Mouse (Mus musculus): ENCODE results near the gene Supt20.
"Not testable (repeated sequence)": the region's sequence is repeated elsewhere in the genome, so short reads cannot be mapped to it uniquely, and the experiment has no call there.

Gene Supt20

DNA sequence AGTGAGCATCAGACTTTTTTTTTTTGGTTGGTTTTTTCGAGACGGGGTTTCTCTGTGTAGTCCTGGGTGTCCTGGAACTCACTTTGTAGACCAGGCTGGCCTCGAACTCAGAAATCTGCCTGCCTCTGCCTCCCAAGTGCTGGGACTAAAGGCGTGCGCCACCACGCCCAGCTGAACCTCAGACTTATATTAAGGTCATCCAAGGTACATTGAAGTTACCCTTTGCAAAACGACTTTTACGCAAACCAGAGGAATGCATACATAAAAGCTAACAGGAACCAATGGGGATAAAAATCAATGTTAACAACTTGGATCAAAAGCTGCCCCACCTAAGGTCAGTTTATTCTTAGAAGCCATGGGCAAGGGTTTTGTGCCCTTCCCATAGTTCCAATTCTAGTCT lies 11.5 kb downstream of the Supt20 start:
- DNase-seq = not testable (repeated sequence)

DNA sequence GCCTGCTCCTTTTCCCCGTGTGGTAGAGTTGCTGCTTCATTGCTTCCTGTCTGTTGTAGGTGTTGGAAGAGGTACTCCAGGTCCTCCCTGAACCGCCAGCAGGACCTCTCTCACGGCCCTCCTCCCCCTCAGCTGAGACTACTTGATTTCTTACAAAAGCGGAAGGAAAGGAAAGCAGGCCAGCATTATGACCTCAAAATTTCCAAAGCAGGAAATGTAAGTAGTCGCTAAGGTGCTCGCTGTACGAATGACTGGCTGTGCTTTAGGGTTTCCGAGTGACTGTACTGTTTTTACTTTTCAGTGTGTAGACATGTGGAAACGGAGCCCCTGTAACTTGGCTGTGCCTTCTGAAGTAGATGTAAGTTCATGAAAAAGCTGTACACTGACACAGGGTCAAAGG lies 16.4 kb downstream of the Supt20 start:
- no peak for DNase-seq

DNA sequence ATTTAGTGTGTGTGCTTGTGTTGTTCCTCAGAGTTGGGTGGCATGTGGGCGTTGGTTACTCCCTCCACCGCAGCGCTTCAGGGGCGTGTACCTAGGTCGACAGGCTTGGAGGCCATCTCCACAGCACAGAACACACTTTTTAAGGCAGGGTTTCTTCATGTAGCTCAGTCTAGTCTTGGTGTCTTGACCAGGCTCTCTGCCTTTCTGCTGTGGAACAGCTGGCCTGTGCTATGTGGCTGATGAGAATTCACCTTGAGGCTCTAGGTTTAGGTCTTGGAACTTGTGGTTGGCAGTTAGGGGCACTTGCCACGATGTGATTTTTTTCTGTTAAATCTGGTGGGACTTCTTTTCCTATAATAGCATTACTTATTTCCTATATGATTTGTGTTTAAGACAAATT lies 21.6 kb downstream of the Supt20 start, which contains the start of gene Gm21958:
TSS of gene Gm21958 (minus strand) at position 101 of the 400 bp plus-strand sequence.
- DNase-seq = no peak

DNA sequence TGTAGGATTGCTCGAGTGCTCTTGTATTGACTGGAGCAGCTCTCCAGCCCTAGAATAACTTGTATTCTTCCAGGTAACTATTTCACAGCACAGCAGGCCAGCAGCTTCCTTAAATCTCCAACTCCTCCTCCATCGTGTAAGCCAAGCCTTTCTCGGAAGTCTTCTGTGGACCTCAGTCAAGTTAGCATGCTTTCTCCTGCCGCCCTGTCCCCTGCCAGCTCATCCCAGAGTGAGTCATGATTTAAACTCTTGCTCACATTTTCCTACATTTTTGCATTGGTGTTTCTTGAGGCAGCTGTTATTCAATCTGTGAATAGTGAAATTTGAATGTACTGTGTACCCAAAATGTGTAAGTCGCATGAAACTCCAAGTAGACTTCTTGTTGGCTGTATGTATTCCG lies 22.9 kb downstream of the Supt20 start:
- DNase-seq = no peak

DNA sequence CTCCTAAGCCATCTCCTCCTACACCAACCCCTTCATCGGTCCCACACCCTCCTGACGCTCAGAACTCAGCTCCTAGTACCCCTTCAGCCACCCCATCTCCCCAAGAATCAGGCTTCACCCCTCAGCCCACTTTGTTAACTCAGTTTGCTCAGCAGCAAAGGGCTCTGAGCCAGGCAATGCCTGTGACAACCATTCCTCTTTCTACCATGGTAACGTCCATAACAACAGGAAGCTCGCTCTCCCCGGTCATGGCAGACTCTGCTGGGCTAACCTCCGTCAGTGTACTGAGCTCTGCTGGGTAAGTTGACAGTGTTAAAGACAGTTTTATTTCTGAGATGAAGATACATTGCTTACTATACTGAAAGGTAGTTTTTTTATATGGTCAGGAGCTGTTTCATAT lies 24.7 kb downstream of the Supt20 start:
- no peak for DNase-seq

DNA sequence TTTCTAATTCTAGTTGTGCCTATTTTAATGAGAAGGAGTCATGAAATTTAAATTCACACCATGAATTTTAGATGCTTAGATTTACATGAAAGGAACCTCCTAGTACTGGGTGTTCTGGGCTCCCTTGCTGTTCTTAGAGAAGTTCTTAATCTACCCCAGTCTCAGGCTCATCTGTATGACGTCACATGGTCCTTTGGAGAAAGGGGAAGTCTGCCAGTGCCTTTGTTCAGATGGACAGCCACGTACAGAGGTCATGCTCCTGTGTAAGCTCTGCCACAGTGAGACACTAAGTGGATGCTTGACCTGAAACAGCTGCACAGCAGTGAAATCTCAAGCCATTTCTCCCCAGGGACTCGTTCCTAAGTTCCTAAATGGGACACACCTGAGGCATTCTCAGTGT lies 26.3 kb downstream of the Supt20 start:
- DNase-seq = no peak

DNA sequence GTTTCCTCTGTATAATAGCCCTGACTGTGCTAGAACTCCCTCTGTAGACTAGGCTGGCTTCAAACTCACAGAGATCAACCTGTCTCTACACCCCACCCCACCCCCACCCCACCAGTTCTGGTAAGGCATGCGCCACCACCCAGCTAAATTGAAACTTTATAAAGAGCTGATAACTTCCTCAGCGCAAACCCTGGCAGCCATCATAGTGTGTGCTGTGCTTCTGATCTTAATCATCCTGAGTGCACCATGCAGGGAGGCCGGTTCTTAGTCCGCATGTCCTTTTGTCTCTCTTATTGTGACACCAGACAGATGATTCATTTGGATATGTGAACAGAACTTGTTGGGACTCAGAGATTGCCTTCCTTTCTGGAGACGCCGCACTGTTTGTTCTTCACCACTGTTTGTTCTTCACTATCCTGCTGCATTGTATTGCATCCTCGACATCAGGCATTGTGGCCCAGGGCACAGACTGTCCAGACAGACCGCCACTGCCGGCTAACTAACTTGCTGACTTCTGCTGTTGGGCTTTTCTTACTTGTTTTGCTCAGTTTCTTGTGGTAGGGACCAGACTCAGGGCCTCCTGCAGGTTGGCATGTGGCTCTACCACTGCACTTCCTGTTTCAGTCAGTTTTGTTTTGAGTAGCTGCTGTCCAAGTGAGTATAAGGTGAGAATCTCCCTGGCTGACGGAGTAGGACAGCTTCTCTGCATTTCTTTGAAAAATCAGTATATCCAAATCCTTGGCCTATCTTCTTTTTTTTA lies 31.3 kb downstream of the Supt20 start:
- no peak for DNase-seq

DNA sequence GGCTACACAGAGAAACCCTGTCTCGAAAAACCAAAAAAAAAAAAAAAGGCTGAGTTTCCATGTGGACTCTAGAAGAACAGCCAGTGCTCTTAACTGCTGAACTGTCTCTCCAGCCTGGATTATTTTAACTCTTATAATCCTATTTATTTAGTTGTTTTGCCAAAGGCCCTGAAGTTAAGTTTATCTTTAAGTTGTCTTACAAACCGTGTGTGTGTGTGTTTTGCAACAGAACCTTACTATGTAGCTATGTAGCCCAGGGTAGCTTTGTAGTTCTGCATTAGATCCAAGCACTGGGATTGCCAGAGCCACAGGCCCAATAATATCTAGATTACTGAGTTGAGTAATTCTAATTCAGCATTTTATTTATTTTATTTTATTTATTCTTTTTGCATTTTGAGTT lies 32.7 kb downstream of the Supt20 start:
- DNase-seq = no peak

DNA sequence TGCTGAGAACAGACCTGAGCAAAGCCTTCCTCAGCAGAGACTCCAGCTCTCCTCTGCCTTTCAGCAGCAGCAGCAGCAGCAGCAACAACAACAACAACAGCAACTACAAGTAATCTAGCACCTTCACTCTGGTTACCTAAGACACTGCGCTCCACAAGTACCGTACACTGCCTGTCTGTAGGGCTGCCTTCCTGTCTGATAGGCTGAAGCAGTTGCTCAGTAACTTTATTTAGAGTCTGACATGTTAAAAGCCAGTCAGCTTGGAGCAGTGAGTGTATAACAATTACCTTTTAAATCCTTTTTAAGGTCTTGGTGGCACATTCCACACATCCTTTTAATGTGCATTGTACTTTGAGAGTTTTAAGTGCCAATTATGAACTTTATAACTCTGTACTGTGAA lies 35.0 kb downstream of the Supt20 start:
- no peak for DNase-seq

DNA sequence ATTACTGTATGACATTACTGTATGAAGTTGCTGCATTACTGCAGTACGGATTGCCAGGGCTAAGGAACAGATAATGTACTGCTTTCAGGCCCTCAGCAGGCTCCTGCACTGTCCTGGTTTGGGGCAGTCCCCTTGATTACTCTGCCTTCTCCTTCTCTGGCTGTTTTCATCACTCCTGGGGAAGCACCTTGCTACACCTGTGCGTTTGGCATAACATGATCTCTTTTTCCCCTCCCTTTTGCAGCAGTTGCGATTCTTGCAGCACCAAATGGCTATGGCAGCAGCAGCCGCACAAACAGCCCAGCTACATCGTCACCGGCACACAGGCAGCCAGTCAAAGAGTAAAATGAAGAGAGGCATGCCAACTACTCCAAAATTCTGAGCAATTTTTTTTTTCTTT lies 35.5 kb downstream of the Supt20 start:
- DNase-seq = no peak

DNA sequence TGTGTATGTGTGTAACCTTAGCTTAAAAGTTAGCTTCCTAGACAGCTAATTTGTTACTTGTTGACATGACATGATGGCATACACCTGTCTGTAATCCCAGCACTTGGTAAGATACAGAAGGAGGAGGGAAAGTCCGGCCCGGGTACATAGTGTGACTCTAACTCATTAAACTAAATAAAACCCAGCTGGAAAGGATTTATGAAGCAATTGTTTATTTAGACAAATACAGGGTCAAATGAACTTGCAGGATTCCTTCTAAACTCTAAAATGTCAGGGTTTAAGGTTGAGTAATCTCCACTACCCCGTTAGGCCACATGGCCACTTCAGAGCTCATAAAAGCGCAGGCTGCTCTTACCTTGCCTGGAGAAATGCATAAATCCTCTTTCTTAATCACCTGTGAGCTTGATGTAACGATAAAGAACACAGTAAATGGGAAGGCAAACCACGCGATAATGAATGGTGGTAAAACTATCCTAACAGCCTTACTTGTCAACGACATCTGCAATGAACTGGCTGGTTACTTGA lies 39.1 kb downstream of the Supt20 start:
- no peak for DNase-seq

DNA sequence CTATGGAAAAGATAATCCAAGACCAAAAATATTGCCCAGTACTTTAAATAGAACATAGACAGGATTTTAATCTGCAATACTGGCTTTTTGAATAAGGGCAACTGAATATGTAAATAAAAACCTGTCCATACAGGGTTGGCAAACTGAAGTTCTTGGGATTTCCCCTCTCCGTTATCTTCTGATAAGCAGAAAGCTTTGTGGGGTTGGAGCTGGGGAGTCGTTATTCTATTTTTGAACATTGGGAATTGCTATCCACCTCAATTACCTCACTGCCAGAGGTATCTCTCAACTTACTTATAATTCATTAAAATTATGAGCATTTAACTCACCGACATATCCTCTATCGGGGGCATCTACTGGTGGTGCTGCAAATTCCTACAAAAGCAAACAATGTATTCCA lies 39.8 kb downstream of the Supt20 start:
- DNase-seq = no peak

DNA sequence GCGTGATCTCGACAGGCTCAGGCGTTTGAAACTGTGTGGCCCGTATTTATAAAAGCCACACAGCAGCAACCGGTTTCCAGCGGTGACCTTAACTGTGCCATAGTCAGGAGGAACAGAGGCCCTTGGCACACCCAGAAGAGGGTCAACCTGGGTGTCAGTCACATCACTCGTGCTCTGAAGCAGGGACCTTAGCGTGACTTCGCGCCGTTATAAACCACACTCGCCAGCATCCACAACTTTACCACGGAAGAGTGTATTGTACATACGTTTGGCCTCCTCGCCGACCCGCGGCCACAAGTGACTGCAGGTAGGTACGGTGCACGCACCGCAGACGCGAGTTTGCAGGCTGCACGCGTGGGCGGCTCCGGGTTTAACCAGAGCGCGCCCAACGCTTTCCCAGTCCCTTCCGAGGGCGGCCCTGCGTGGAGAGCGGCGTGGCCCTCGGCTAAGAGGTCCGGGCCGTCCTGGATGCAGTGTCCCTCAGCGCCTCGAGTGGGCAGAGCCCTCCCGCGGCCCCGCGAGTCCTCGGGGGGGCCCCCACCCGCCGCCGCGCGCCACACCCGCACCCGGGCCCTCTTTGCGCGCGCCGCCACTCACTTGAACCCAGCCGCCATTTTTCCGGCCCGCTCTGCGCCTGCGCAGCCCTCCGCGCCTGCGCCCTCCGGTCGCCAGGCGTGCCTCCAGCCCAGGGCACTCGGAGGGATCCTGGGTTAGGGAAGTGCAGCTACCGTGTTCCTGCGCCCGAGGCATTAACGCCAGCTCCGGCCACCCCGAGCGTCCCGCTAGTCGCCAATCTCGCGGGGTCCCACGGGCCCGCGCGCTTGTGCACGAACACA lies 42.0 kb downstream of the Supt20 start:
- DNase-seq = peak; percentile 93

DNA sequence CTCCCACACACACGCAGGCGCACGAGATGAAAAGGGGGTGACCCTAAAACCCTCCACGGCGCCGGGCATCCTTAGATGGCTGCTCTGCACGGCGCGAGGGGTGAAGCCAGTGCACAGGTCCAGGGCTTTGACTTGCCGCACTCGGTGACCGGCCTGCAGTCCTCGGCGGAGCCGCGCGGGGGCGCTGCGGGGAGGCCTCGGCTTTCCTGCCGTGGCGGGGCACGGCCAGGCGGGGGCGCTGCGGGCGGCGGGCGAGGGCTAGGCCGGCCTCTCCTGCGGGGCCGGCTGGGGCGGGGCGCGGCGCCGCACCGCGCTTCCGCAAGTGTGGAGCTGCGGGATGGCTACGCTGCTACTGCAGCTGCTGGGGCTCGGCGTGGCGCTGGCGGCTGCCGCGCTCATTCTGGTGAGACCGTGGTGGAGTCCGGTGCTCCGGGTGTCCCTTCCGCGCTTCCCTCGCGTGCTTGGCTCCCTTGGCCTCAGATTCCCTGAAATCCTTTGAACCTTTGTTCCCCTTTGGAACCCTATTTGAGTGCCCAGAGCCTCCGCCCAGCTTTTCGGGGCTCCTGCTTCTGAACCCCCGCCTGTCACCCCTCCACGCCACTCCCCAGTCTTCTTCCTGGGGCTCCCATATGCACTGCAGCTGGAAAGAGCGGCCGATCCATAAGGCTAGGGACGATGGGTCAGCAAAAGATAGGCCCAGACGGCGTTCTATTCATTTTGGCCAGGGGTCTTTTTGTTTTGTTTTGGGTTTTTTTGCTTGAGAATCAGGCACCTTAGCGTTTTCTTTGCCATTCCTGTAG lies 42.8 kb downstream of the Supt20 start, which contains the start of the genes Exosc8 and Alg5:
TSS of gene Exosc8 (minus strand) at position 147 of the 800 bp plus-strand sequence.
TSS of gene Alg5 (plus strand) at position 293 of the 800 bp plus-strand sequence.
- peak; percentile 88 for DNase-seq

DNA sequence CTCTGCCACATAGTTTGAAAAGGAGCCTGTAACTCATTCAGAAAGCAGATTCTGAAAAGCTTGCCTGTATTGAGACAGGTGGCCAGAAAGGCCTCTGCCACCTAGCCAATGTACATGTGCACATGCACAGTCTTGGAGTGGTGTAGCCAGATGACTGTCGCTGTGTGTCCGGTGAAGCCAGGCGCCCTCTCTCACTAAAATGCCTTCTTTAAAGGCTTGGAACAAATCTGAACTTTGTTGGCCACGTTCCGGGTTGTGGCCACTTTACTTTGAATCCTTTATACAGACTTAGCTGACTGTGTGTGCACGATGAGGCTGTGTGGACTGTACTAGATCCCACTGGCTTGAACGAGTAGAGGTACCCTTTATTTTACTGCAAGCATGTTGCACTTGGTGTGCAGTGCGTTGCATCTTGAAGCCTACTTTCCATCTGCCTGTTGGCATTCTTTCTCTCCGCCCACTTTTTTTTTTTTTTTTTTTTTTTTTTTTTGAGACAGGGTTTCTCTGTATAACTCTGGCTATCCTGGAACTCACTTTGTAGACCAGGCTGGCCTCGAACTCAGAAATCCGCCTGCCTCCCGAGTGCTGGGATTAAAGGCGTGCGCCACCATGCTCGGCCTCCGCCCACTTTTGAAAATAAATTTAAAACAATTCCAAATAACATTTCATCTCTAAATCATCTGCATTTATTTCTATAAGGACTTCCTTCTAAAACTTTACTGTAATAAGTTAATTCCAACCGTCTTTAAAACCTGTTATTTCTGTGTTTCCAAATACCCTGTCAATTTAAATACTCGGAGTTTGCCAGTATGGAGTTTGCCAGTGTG lies 43.7 kb downstream of the Supt20 start:
- DNase-seq = peak; percentile 14

DNA sequence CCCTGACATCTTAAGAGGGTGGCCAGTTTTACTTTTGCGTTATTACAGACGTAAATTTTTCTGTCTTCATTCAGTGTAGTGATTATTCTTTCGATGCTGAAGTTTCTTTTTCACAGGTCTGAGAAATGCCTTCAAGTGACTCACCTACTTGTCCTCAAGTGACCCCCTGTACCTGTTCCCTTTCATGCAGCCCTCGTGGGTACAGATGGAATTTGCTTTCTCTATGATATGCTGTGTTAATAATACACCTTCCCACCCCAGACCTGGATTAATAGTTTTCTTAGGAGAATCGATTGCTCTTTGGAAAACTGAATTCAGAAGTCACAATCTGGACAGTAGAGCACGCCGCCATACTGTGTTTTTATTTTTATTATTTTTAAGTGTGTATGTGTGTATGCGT lies 44.7 kb downstream of the Supt20 start:
- DNase-seq = no peak

DNA sequence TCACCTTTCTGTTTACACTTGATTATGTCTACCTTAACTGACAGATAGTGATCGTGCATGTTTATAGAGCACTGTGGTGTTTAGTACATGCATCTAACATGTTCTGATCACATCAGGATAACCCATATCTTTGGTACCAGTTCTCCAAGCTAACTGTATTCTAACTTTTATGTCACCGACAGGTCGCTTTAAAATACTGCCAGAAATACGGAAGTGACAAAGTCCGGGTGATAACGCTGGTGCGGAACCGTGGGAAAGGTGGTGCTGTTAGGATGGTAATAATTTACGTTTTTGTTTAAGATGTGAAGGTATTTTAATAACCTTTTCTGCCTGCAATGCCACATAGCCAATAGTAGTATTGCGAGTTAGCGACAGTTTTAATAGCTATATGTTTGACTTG lies 49.4 kb downstream of the Supt20 start:
- no peak for DNase-seq

DNA sequence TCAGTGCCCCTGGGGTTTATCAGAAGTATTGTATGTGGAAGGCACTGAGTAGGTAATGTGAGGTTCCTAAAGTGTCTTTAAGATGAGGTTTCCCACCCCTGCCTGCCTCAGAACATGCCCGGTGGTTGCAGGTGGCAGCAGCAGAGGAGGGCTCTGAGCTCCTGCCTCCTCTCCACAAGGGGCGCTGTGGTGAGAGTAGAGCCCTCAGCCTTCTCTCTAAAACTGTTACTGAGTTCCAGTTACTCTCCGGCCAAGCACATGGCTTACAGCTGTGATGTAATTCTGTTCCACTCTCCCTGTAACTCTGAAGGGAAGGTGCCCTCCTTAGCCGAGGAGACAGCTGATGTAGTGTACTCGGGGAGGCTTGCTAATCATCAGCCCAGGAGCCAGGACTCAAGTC lies 53.2 kb downstream of the Supt20 start:
- no peak for DNase-seq

DNA sequence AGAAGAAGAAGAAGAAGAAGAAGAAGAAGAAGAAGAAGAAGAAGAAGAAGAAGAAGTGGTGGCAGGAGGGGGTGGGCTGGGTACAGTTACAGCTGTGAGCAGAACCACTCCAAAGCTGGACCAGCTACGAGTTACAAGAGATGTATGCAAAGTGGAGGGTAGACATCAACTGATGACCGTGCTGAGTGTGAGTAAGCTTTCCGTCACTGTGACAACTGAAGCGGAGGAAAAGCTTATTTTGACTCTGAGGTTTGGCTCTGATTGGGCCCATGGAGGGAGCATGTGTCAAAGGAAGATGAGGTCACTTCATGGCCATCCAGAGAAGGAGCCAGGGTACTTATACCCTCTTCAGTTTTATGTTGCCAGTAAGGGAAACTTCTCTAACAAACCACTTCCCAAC lies 60.8 kb downstream of the Supt20 start:
- no peak for DNase-seq

DNA sequence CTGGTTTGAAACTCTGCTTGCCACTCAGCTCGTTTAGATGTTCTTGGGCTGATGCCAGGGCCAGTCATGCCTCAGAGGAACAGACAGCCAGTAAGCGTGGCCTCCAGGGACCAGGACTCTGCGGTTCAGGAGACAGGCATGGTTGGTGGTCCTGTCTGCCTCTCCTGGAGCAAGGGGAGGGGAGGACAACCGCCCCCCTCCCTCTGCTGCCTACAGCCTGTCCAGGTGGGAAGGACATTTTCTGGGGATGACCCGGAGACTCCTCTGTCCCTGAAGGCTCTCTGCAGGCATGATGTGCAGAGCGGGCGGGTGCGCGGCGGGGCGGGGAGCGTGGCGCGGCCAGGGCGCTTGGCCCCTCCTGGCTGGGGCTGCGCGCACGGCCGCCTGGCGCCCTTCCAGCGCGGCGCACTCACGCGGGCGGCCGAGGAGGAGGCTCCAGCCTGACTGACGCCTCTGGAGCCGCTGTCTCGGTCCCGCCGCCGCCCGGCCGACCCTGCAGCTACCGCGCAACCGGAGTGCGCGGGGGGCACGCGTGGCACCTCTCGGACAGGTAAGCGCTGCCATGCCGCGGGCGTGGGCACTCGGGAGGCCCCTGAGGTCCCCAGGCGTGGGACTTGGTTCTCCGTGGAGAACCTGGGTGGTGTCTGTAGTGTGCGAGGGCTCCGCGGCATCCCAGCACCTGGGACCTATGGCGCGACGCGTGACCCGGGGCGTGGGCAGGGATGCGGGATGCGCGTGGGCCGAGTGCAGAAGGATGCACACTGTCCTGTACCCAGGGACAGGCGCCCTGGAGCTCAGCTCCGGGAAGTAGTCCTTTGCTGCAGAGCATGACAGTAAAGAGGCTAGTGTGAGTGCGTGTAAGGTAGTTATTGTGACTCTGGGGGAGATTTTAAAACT lies 62.8 kb downstream of the Supt20 start, which contains the start of gene Smad9:
TSS of gene Smad9 (plus strand) at position 438 of the 897 bp plus-strand sequence.
- peak; percentile 30 for DNase-seq

DNA sequence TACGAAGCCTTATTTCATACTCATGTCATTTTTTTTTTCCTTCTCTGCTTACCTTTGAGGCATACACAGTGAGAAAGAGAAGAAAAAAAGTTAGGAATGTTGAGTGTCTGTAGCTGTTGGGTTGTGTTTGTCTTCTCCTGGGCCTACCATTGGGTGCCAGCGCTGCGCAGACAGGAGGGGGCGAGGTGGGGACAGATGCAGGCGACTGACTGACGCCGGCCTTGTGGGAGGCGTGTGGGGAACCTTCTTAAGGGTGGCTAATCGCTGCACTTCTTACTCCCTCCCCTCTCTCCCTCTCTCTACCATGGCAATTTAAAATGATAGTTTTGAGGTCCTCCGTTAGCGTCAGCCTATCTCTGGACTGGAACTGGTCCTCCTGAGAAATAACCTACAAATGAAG lies 63.5 kb downstream of the Supt20 start:
- peak; percentile 12 for DNase-seq

All from liver (tissue).